Mouse (Mus musculus) adrenal gland, adult 18-20 months (tissue): Measurements from ENCODE around the gene Polg. TPM values are rescaled to one million over a fixed set of nuclear protein-coding genes. Genes with fewer than 3 reads are reported as not detected.

Experiments used
- DNase-seq, 2 experiments: peaks; one replicate each; pipeline ENCODE4 v3.0.0; 2021 to 2022; ENCODE audit warnings: low spot score in 2 of 2
- total RNA-seq, 2 experiments: library from RNA; stranded (reverse); gene quantifications; 1 replicate in 1 of 2; 2 replicates in 1 of 2; pipeline ENCODE4 v1.2.3; 2021

Gene Polg
- total RNA-seq, 2 experiments from 2014 or later = 63.5 to 79.3 TPM

DNA sequence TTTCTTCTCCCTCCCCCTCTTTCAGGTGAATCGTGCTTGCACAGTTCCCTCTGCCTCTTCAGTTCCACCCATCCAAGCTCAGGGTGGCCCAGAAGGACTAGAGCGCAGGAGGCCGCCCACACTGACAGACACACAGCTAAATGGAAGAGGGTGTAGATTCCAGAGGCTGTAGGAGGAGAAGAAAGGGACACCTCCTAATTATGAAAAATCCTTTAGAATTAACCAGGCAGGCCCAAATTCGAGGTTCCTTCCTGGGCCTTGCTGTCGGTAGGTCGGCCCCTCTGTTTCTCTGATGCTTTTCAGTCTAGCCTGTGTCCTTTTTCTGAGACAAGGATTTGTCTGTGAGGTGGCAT lies 36.9 kb upstream of the Polg start:
- no peak for DNase-seq

DNA sequence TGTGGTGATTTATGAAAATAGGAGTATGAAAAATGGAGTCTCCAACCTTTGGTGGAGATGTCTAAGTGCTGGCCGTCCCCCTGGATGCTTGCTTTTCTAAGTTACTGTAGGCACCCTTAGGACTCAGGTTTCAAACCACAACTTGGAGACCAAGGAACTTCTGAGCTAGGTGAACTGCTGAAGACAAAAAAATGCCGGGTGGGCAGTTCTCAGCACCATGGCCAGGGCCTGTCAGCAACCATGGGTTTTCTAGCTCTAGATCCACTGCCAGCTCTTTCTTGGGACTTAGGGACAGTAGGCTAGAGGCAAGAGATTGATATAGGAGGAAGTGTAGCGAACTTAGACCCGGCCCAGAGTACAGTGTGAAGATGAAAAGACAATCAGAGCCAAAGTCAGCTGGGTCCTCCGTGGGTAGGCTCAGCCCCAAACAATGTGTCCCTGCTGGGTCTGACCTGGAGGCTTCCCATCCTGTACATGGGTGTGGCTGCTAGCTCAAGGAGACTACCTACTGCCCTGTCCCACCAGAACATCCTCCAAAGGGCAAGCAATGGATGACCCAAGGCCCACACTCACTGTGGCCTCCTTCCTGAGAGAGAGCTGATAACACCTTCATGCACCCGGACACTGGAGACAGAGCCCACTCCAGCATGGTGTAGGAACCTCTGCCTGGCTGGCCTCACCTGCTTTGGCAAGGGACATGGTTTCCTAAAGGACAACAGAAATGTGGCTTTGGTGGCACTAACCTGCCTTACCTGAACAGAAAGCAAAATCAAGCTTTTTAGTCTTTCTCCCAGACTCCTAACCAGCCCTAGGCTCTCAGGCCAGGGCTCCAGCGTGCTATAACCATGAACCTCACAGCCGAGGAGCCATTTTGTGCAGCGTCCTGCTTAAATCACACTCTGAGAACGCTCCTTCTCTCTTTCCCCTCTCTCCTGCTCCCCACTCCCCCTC lies 36.3 kb upstream of the Polg start:
- DNase-seq = no peak

DNA sequence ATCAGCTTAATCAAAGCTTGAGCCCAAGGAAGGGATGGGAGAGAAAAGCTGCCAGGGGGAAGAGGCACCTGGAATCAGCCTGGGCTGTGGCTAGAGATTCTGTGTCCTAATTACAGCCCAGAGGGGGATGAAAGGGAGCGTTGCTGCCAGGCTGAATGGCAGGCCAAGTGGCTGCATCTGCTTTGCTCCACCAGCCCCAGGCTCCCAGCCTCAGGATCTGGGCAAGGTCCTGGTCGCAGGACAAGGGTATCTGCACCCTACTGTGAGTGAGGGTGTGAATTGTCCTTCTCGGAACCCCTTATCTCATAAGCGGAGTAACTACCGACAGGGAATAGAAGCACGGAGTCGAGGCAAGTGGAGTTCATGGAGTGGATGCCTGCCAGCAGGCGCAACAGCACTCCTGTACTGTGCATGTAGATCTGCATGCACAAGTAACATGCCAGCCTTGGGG lies 35.4 kb upstream of the Polg start:
- DNase-seq = no peak

DNA sequence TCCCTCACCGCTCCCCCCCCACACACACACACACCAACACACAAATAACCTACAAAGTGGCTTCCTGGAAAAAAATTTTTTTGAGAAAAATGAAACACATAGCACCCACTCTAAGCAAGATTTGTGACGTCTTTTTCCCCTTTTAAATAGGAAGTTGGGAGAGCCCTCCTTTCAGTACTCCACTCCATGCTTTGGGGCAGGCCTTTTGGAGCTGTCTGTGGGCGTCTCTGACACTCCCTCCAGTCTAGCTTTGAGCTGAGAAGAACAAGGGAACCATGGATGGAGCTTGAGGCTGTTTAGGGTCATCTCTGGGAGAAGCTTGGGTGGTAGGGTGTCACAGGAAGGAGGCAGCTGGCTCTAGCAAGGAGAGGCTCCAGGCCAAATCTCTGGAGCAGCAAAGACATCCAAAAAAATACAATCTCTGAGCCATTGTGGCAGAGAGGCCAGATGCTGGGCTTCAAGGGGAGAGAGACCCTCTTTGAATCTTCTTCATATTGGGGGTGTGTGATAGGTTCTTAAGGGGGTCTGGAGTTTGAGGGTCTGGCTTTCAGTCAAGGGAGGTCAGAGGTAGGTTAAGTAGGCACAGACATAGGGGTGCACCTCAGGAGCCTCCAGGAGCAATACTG lies 34.6 kb upstream of the Polg start:
- no peak for DNase-seq

DNA sequence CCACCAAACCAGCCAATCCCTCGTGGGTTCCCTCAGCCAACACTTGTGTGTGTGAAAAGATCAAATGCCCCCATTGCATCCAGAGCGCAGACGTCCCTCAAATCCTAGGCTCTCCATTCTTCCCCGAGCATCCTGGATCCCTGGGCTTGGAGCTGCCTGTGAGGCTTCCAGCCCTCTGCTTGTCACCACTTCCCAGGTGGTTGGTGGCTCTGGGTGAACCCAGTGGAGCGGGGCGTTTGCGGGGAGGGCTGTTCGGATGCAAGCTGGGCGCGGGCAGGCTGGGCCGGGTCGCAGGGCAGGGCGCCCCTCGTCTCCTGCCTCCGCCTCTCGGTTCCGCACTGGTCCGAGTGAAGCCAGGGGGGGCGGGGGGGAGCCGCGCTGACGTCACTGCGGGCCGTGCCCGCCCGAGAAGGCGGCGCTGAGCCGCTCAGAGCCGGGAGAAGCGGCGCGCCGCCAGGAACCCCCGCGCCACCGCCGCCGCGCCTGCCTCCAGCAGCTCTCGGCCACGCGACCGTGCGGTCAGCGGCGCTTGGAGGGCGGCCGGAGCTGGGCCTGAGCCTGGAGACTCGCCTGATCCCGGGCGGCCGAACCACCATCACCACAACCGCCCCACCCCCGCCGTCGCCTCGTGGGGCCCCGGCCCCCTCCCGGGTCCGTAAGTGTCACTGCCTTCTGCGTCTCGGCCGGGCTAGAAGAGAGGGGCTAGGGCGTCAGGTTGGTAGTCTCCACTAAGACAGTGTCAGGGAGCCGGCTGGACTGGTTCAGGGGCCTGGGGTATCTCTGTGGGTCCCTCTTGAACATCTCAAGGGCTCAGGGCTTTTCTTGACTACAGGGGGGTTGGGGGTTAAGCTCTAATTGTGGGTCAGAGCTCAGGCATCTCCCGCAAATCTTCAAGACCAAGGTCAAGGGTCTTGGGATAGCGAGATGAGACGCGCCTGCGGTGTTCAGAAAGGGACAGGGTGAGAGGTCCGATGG lies 33.7 kb upstream of the Polg start:
- no peak for DNase-seq

DNA sequence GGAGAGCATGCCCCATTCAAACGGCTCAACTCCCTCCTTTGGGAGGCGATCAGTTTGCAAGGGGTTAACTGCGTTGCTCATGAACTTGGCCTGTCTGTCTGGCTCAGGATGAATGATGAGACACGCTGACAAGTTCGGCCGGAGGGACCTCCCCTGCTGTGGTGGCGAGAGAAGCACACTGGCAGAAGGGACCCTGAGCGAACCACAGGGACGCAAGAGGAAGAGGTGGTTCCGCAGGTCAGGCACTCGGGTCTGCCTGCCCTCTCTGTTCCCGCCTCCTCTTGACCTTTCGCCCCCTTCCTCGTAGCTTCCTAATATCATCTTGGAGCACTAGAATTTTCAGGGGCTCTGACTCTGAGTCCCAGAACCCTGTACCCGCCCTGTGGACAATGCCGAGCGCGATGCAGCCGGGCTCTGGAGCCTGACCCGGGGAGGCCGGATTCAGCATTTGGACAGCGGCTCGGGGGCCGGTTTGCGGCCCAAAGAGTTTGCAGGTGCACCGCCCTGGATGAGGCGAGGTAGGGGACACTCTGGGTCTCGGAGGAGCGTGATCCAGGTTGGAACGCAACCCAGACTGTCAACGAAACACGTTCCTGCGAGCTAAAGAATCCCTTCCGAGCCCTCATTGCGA lies 32.9 kb upstream of the Polg start:
- DNase-seq = peak; percentile 56

DNA sequence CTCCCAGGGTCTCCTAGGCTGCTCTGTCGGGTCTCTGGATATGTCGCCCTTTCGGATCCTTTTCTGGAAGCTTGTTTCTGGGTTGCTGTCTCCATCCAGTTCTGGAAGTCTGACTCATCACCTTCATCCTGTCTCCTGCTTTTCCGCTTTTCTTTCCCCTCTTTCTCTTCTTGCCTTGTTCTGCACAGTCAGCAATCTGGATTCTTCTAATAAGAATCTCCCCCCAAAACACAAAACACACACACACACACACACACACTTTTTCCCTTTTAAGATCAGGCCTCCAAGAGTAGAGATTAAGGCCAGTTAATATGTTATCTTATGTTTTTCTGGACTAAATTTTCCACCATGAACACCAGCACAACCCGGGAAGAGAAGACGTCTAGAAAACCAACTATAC lies 32.2 kb upstream of the Polg start:
- no peak for DNase-seq

DNA sequence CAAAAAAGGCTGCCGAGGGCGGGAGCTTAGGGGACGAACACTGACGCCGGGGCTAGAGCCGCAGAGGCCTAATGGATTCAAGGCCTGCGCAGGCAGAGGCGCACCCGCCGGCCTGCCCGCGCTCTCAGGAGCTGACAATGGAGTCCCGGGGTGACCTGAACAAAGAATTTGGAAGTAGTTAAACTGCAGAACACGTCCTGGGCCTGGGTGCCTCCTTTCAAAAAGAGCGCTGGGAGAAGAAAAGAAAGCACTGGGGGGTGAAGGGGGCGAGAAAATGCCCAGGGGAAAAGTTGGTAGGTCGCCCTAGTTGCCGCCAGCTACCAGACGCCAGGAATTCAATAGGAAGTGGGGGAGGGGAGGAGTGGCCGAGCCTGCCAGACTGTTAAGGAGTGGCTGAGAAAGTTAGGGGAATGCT lies 31.5 kb upstream of the Polg start:
- no peak for DNase-seq

DNA sequence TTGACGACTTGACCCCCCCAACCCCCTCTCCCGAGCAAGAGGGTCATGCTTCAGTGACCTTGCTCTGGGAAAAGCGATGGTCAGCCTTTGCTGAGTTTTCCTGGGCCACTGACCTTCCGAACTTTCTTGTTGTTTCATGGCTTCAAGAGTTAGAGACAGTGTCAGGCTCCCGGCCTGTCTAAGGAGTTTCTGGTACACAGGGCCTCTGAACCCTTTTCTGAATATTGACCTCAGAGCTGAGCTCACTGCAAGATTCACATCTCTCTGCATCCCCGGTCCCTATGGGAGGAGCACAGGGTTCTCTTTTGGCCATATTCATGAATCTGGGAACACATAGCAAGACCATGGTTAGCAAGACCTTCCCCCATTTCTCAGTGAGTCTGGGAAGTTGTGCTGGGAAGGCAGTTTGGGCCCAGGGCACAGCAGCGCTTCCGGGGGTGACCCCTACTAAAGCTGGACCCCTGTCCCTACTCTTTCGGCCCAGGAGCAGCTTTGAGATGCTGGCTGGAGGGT lies 30.7 kb upstream of the Polg start:
- no peak for DNase-seq

DNA sequence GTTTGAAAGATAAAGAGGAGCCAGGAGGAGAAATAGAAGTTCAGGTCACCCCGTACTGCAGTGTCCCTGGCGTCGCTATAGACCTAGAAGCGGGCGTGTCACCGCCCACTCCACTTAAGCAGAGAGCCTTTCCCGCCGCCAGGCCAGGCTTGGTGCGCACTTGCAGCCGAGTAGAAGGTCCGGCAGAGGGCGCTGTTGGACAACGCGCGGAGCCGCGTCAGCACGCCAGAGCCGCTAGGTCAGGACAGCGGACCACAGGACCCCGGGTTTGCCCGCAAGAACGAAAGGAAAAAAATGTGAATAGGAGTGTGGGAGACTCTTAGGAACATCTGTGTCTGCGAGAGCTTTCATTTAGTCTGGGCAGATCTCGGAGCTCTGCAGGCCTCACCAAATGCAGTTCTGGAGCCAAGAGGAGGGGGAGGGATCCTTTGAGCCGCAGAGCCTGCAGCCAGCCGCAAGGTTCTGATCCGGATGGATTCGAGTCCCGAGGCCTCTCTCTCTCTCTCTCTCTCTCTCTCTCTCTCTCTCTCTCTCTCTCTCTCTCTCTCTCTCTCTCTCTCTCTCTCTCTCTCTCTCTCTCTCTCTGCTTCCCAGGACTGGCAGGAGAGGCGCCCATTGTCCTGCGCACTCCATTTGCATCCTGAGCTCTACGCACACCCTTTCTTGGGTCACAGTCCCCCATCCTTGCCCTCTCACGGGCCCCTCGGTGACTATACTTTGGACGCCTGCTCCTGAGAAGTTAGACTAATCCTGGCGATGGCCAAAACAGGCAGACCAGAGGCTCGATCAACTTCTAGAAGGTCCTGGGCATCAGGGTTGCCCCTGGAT lies 30.0 kb upstream of the Polg start:
- DNase-seq = peak; percentile 87 to 89

DNA sequence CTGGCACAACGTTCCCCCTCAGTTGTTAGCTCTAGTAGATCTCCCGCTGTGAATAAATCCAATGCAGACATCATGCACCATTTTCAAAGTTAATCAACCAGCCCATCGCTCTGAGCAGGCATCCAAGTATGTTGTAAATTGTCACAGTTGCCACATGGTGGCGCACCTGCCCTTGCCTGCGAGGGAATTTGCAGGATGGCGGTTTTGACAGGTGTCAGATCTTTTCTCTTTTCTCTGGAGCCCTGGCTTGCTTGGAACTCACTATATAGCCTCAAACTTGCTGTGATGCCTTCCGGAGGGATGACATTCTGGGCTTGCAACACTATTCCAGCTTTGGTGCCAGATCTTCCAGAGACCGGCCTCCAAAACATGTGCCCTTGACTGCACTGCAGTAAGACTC lies 27.8 kb upstream of the Polg start:
- DNase-seq = peak; percentile 44 to 53

DNA sequence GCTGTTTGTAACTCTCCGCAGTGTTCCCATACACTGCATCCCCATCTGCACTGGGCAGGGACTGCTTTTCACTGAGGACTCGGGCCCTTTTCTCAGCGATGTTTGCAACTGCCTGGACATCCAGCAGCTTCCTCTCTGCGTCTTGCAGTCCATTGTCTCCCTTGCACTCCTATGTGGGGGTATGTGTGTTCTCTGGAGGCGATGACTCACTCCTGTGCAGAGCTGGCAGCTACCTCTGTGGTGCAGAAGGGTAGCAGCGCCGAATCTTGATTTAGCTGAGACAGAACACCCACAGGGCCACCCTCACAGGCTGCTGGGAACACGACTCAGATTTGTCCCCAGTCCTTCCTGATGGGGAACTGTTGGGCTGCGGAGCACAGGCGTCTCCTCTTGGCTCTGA lies 20.4 kb upstream of the Polg start:
- DNase-seq = no peak

DNA sequence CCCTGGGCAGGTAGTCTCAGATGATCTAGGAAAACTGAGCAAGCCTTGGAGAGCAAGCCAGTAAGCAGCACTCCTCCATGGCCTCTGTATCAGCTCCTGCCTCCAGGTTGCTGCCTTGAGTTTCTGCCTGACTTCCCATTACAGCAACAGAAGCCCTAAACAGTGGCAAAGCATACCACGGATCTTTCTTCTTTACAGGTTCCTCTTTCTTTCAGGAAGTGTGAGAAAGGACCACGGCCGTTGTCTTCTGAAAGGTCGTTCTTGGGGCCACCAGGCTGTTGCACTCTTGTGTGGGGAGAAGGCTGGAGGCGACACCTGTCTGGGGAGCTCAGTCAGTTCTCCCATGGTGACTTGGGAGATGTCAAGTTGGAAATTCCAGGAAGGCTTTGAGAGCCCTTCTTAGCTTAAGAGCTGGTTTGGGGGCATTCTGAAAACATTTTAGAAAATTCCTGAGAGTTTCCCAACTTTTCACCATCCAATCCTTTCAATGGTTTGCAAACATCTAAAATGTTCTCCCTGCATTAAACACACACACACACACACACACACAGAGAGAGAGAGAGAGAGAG lies 8.8 kb upstream of the Polg start:
- DNase-seq = no peak

DNA sequence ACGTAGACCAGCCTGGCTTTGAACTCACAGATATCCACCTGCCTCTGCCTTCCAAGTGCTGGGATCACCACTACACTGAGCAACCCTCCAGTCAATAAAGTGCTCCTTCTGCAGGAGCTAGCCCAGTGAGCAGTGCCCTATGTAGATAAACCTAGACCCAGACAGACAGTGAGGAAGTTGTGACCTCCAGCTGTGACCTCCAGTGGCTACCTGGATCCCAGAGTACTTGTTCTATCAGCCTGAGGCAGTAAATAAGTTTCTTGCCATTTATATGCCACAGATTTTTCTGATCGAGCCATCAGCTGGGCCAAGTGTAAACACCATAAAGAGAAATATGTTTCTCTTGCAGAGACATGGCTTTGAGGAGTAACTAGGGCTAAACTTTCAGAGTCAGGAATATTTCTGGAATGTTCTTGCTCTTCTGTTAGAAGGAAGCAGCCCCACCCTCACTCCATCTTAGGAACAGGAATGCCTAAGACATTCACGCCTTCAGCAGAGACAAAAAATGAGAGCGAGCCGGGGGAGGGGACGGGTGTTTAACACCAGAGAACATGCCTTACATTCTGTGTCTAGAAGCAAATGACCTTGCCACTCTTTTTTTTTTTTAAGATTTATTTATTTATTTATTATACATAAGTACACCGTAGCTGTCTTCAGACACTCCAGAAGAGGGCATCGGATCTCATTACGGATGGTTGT lies 7.5 kb upstream of the Polg start:
- no peak for DNase-seq

DNA sequence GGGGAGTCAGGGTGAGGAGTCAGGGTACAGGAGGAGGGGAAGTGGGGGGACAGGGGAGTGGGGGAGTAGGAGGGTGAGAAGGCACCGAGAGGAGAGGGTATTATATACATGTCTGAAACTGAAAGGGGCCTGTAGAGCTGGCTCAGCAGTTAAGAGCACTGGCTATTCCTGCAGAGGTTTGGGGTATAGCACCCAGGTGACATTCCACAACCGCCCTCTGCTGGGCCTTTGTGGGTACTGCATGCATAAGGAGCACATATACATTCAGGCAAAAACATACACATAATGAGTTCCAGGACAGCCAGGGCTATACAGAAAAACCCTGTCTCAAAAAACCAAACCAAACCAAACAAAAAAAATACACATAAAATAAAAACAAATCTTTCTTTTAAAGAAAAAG lies 6.6 kb upstream of the Polg start:
- DNase-seq = no peak

DNA sequence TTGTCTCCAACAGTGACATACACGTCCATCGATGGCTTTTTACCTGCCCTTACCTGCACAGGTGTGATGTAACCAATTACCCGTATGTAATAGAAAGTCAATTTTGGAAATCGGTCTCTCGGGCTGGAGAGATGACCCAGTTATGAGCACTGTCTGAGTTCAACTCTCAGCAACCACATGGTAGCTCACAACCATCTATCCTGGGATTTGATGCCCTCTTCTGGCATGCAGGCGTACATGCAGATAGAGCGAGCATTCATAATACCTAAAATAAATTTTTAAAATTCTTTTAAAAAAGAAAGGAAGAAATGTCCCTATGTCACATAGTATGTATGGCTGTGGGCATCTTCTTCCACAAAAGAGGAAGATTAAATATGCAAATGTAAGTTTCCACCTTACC lies 5.3 kb upstream of the Polg start:
- no peak for DNase-seq

DNA sequence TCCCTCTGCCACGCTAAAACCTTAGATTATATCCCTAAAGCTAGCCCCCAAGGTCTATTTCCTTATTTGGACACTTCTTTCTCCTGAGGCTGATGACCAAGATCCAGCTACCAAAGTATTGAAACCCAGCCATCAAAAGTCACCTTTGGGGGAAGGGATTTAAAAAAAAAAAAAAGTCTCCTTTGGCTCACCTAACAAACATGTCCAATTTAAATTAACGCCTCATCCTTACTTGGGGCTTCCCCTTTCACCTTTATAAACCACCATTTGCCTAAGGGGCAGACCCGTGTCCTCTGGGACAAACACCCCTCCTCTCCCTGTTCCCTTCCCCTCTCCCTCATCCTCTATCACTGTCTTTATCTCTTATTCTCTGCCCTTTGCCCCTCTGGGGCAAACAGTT lies 4.6 kb upstream of the Polg start:
- DNase-seq = no peak

DNA sequence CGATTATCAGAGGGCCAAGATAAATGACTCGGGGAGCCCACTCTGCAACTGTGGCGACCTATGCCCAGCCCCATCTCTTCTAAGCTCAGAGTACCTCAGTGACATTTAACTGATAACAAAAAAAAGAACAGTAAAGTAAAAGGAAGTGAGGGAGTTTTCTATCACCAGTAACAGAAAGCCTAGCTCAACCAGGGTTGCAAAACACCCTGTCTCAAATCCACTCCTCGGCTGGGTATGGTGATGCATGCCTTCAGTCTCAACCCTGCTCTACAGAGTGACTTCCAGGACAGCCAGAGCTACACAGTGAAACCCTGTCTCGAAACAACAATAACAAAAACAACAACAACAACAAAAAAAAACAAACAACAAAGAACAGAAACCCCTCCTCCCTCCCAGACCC lies 3.6 kb upstream of the Polg start:
- DNase-seq = no peak

DNA sequence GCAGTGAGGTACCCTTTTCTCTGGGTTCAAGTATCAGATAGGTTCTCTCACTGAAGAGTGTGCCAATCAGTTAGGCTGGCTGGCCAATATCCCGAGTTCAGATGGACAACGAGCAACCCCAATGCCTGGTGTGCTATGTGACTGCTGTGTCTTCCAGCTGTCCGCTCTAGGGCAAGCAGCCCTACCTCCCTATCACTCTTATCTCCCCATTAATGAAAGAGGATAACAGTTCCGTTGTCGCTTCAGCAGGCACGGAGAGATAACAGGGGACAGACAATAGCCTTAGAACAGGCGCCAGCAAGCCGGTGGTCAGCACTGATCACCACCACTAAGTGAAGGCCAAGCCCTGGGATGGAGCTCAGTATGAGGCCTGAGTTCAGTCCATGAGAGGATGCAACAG lies 2.8 kb upstream of the Polg start:
- DNase-seq = no peak
